ENCODE assay signal across 25 mouse cellular contexts in the genomic region with DNA sequence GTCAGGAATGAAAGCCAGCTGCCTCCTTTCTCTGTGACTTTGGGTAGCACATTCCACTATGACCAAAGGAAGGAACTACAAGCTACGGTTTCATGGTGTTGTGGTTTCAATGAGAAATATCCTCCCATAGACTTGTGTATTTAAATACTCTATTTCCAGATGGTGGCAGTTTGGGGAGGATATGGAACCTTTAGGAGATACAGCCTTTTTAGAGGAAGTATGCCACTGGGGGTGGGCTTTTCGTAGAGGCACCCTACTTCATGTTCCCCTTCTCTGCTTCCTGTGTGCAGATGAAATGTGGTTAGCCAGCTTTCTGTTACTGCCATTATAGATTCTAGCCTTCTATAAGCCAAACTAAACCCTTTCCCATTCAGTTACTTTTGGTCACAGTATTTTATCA. TPM values are rescaled to one million over a fixed set of nuclear protein-coding genes. Genes with fewer than 3 reads are reported as not detected.
DNase-seq lines count a peak whose midpoint lies in the region; ATAC-seq and TF ChIP-seq lines count a peak whose summit lies in the region.
"Had no signal": no experiment of that assay in that cellular context is flagged by ENCODE, and none has a peak within 500 bp of the region (broad histone marks: within the 10 kb centered on the region; RNA-seq: fewer than 3 reads in every experiment).

No protein-coding gene starts in this region.

- no peak for TF ChIP-seq POLR2A in CH12.LX (IDR thresholded peaks at IDR 0.05; ENCODE audit: low read depth, low read length)

- TF ChIP-seq EP300 in CH12.LX (IDR thresholded peaks at IDR 0.05; ENCODE audit: low read length) = no peak

- H3K27ac ChIP-seq in heart, embryonic 10.5 days = no peak overlapping the region
- H3K27ac ChIP-seq in CH12.LX (ENCODE audit: insufficient read depth, low read depth) = no peak overlapping the region
- H3K27ac ChIP-seq in midbrain, embryonic 15.5 days = no peak overlapping the region
- H3K27ac ChIP-seq: forebrain, embryonic 12.5 days; hindbrain, embryonic 10.5 days; layer of hippocampus, adult 2 months; limb, embryonic 10.5 days; liver, embryonic 13.5 days; lung, embryonic 15.5 days; neural tube, embryonic 15.5 days had no signal

- H3K9ac ChIP-seq in CH12.LX (ENCODE audit: insufficient read depth, low read depth) = no peak overlapping the region
- H3K9ac ChIP-seq in midbrain, embryonic 15.5 days = no peak overlapping the region
- H3K9ac ChIP-seq: forebrain, embryonic 12.5 days; liver, embryonic 13.5 days; lung, embryonic 15.5 days; neural tube, embryonic 15.5 days had no signal

- peak; percentile 92 for ATAC-seq in common myeloid progenitor, adult 5-6 weeks (replicated peaks; ENCODE audit: low read depth, poor library complexity, severe bottlenecking)
- no peak for ATAC-seq in midbrain, embryonic 15.5 days (replicated peaks)
- ATAC-seq: Patski had no signal

- TF ChIP-seq CTCF in CH12.LX (conservative IDR thresholded peaks at IDR 0.05 in 1 of 2, IDR thresholded peaks at IDR 0.05 in 1 of 2; ENCODE audit: low read depth in 2 of 2, low read length in 2 of 2) = no peak

- no peaks in the 10 kb centered on the region for H3K9me3 ChIP-seq in heart, embryonic 10.5 days
- H3K9me3 ChIP-seq in CH12.LX (replicated peaks; ENCODE audit: low read length) = no peaks in the 10 kb centered on the region
- no peaks in the 10 kb centered on the region for H3K9me3 ChIP-seq in midbrain, embryonic 15.5 days
- H3K9me3 ChIP-seq: forebrain, embryonic 12.5 days; hindbrain, embryonic 10.5 days; limb, embryonic 10.5 days; liver, embryonic 13.5 days; lung, embryonic 15.5 days; neural tube, embryonic 15.5 days had no signal

- WGBS in heart, embryonic 10.5 days = 80% methylated on average over 2 of the region's 2 CpGs
- 88% methylated on average over 2 of the region's 2 CpGs for WGBS in midbrain, embryonic 15.5 days

- no peaks in the 10 kb centered on the region for H3K36me3 ChIP-seq in heart, embryonic 10.5 days
- no peaks in the 10 kb centered on the region for H3K36me3 ChIP-seq in CH12.LX (replicated peaks in 1 of 2; ENCODE audit: control insufficient read depth in 1 of 2, insufficient read depth in 1 of 2, low read length in 1 of 2)
- no peaks in the 10 kb centered on the region for H3K36me3 ChIP-seq in midbrain, embryonic 15.5 days (replicated peaks)
- H3K36me3 ChIP-seq: forebrain, embryonic 12.5 days; hindbrain, embryonic 10.5 days; limb, embryonic 10.5 days; liver, embryonic 13.5 days; lung, embryonic 15.5 days; neural tube, embryonic 15.5 days had no signal

- peak; percentile 90 for DNase-seq in heart, adult 11 months
- DNase-seq in heart, embryonic 10.5 days (ENCODE audit: low spot score) = no peak
- no peak for DNase-seq in CH12.LX (ENCODE audit: extremely low read depth)
- peak; percentile 10 for DNase-seq in skeletal muscle tissue, adult 2 months (ENCODE audit: low read depth, low spot score)
- no peak for DNase-seq in lung, postnatal 10 days
- DNase-seq: adrenal gland, adult 8-10 months; cerebellum, adult 11-12 months; cerebellum, postnatal 14 days; gastrocnemius, postnatal 14 days; kidney, adult 11 months; kidney, postnatal 10 days; liver, embryonic 13.5 days; midbrain, embryonic 14.5 days; right cerebral cortex, postnatal 25 days; thymus, postnatal 25 days had no signal

- H3K27me3 ChIP-seq in heart, embryonic 10.5 days (ENCODE audit: insufficient read depth, poor library complexity, severe bottlenecking) = no peaks in the 10 kb centered on the region
- H3K27me3 ChIP-seq in CH12.LX (replicated peaks) = peaks cover 60% of the 10 kb centered on the region
- H3K27me3 ChIP-seq in midbrain, embryonic 15.5 days (replicated peaks) = no peaks in the 10 kb centered on the region
- H3K27me3 ChIP-seq: liver, embryonic 13.5 days; lung, embryonic 15.5 days had no signal

- dilution Hi-C loops in CH12.LX (cut with MboI; ENCODE audit: extremely low pct_ligation_motif_present, extremely low pct_unique_long_range_greater_than_20kb, low sequenced_read_pairs) = no loop called here

- H3K79me2 ChIP-seq in CH12.LX (replicated peaks; ENCODE audit: control insufficient read depth, extremely low read depth, insufficient read depth, poor library complexity, severe bottlenecking) = no peaks in the 10 kb centered on the region

- no peak for TF ChIP-seq RAD21 in CH12.LX (IDR thresholded peaks at IDR 0.05; ENCODE audit: low read depth, low read length)

- peak overlapping the region; percentile 36 for H3K4me2 ChIP-seq in CH12.LX (ENCODE audit: insufficient read depth, low read depth, poor library complexity, severe bottlenecking)
- H3K4me2 ChIP-seq in midbrain, embryonic 15.5 days = no peak overlapping the region
- H3K4me2 ChIP-seq: forebrain, embryonic 12.5 days; liver, embryonic 13.5 days; lung, embryonic 15.5 days; neural tube, embryonic 15.5 days had no signal

- in situ Hi-C loops in CH12.LX (cut with MboI; ENCODE audit: low pct_ligation_motif_present, low pct_unique_long_range_greater_than_20kb, low sequenced_read_pairs) = no loop called here

- no peaks in the 10 kb centered on the region for H3K4me1 ChIP-seq in heart, embryonic 10.5 days
- peaks cover 0 to 6% of the 10 kb centered on the region in 2 experiments; a peak in 1 of 4 replicates for H3K4me1 ChIP-seq in CH12.LX (ENCODE audit: control insufficient read depth in 1 of 2, insufficient read depth in 2 of 2)
- H3K4me1 ChIP-seq in midbrain, embryonic 15.5 days = no peaks in the 10 kb centered on the region
- H3K4me1 ChIP-seq: forebrain, embryonic 12.5 days; hindbrain, embryonic 10.5 days; liver, embryonic 13.5 days; lung, embryonic 15.5 days; neural tube, embryonic 15.5 days had no signal

- H3K4me3 ChIP-seq in heart, embryonic 10.5 days = no peak overlapping the region
- H3K4me3 ChIP-seq in CH12.LX (replicated peaks in 1 of 3; ENCODE audit: low read depth in 2 of 3, low read length in 2 of 3, poor library complexity in 1 of 3) = no peak overlapping the region
- no peak overlapping the region for H3K4me3 ChIP-seq in midbrain, embryonic 15.5 days
- H3K4me3 ChIP-seq: forebrain, embryonic 12.5 days; hindbrain, embryonic 10.5 days; layer of hippocampus, adult 2 months; limb, embryonic 10.5 days; liver, embryonic 13.5 days; lung, embryonic 15.5 days; megakaryocyte, embryonic 14.5 days; neural tube, embryonic 15.5 days had no signal

TF ChIP-seq in CH12.LX, 34 proteins besides CTCF, POLR2A, EP300 and RAD21:
- TF ChIP-seq NRF1 (IDR thresholded peaks at IDR 0.05; ENCODE audit: low read depth, low read length) (no peak), JUND (conservative IDR thresholded peaks at IDR 0.05; ENCODE audit: low read depth, low read length) (no peak), MAZ (IDR thresholded peaks at IDR 0.05; ENCODE audit: low read depth, low read length) (no peak), UBTF (IDR thresholded peaks at IDR 0.05; ENCODE audit: low read depth, low read length) (no peak), ETS1 (conservative IDR thresholded peaks at IDR 0.05; ENCODE audit: low read depth, low read length) (no peak), HCFC1 (IDR thresholded peaks at IDR 0.05; ENCODE audit: low read depth, low read length) (no peak), NELFE (IDR thresholded peaks at IDR 0.05; ENCODE audit: low read depth, low read length) (no peak), MAX (IDR thresholded peaks at IDR 0.05; ENCODE audit: low read length) (no peak), PAX5 (IDR thresholded peaks at IDR 0.05; ENCODE audit: low read length) (no peak), ZNF384 (IDR thresholded peaks at IDR 0.05; ENCODE audit: low read depth, low read length) (no peak), MEF2A (IDR thresholded peaks at IDR 0.05; ENCODE audit: borderline replicate concordance, low read depth, low read length) (no peak), SMC3 (IDR thresholded peaks at IDR 0.05; ENCODE audit: low read depth, low read length) (no peak), ZKSCAN1 (IDR thresholded peaks at IDR 0.05; ENCODE audit: borderline replicate concordance, low read depth, low read length) (no peak)

RNA-seq across cellular contexts. Expression of a gene that starts 34.8 kb away (rescaled TPM):
- polyA plus RNA-seq in heart, embryonic 10.5 days (2016; fragmentation: Nextera tagmentation; extraction: Ambion mirVana) = 1.3 and 7.3 TPM in 2 replicates
- total RNA-seq in CH12.LX (2012; rRNA removed) = 0.25 and 0.30 TPM in 2 replicates
- not detected in 2 replicates for total RNA-seq in CH12.LX (2014; rRNA removed)
- not detected in 2 replicates for polyA plus RNA-seq in CH12.LX (2012; ENCODE audit: insufficient read length, low read depth)
- total RNA-seq in common myeloid progenitor, adult 5-6 weeks (2017) = 3.1 and 7.5 TPM in 2 replicates
- polyA plus RNA-seq in midbrain, embryonic 15.5 days (2015; fragmentation: Nextera tagmentation; extraction: Ambion mirVana) = 153 and 155 TPM in 2 replicates

Comparison
In these comparisons a context has a peak if more than half of its experiments do, and no peak if none do; other contexts are left out.
1. DNase-seq: peak in heart, adult 11 months (single experiment) and skeletal muscle tissue, adult 2 months (single experiment); none in heart, embryonic 10.5 days (single experiment), CH12.LX (single experiment) and lung, postnatal 10 days (single experiment).
2. RNA of a gene that starts 34.8 kb away (polyA plus RNA-seq): 153 to 155 TPM in midbrain, embryonic 15.5 days; 1.3 to 7.3 TPM in heart, embryonic 10.5 days and not detected in CH12.LX; every median in the first group is over 10 times any median in the second.